In genomic region chr3:100418387-100418786, GRCm38 (mm10) we compare ENCODE assay signal across 16 mouse cellular contexts.
DNase-seq lines count a peak whose midpoint lies in the region; ATAC-seq and TF ChIP-seq lines count a peak whose summit lies in the region.
"Had no signal": no experiment of that assay in that cellular context is flagged by ENCODE, and none has a peak within 500 bp of the region (broad histone marks: within the 10 kb centered on the region; RNA-seq: fewer than 3 reads in every experiment).

No protein-coding gene starts in this region.

- TF ChIP-seq EP300 in stomach, postnatal 0 days (optimal IDR thresholded peaks at IDR 0.05), result no peak

- H3K9me3 ChIP-seq in hindbrain, postnatal 0 days (ENCODE audit: low read length), result no peaks in the 10 kb centered on the region
- H3K9me3 ChIP-seq in hindbrain, embryonic 16.5 days (ENCODE audit: control insufficient read depth, low read length), result no peaks in the 10 kb centered on the region
- no peaks in the 10 kb centered on the region for H3K9me3 ChIP-seq in neural tube, embryonic 12.5 days
- no peaks in the 10 kb centered on the region for H3K9me3 ChIP-seq in stomach, postnatal 0 days (ENCODE audit: control insufficient read depth, low read length)
- H3K9me3 ChIP-seq in midbrain, embryonic 14.5 days (ENCODE audit: control insufficient read depth, low read length), result no peaks in the 10 kb centered on the region
- H3K9me3 ChIP-seq: forebrain, embryonic 12.5 days; midbrain, embryonic 12.5 days had no signal

- no peak for ATAC-seq in hindbrain, postnatal 0 days
- ATAC-seq in hindbrain, embryonic 16.5 days, result no peak
- ATAC-seq in neural tube, embryonic 12.5 days (ENCODE audit: low FRiP score, low read depth), result peak; percentile 38; the same call in 1 of the 2 replicates
- peak; percentile 47; the same call in 1 of the 2 replicates for ATAC-seq in stomach, postnatal 0 days (ENCODE audit: low FRiP score, low TSS enrichment)
- ATAC-seq in midbrain, embryonic 14.5 days (ENCODE audit: low FRiP score, low TSS enrichment), result no peak
- ATAC-seq: lung, postnatal 0 days had no signal

- H3K27me3 ChIP-seq in hindbrain, postnatal 0 days (ENCODE audit: insufficient read depth, low read length), result no peaks in the 10 kb centered on the region
- no peaks in the 10 kb centered on the region for H3K27me3 ChIP-seq in hindbrain, embryonic 16.5 days (replicated peaks; ENCODE audit: control insufficient read depth, insufficient read depth, low read length)
- H3K27me3 ChIP-seq in neural tube, embryonic 12.5 days (replicated peaks), result no peaks in the 10 kb centered on the region
- no peaks in the 10 kb centered on the region for H3K27me3 ChIP-seq in stomach, postnatal 0 days (ENCODE audit: control insufficient read depth, insufficient read depth, low read length)
- no peaks in the 10 kb centered on the region for H3K27me3 ChIP-seq in midbrain, embryonic 14.5 days (ENCODE audit: control insufficient read depth, insufficient read depth, low read length)
- H3K27me3 ChIP-seq: forebrain, embryonic 12.5 days; midbrain, embryonic 12.5 days had no signal

- H3K4me3 ChIP-seq in hindbrain, postnatal 0 days (ENCODE audit: low read length), result no peak overlapping the region
- H3K4me3 ChIP-seq in hindbrain, embryonic 16.5 days (ENCODE audit: low read length), result no peak overlapping the region
- no peak overlapping the region for H3K4me3 ChIP-seq in neural tube, embryonic 12.5 days
- no peak overlapping the region for H3K4me3 ChIP-seq in stomach, postnatal 0 days (ENCODE audit: low read depth, low read length)
- no peak overlapping the region for H3K4me3 ChIP-seq in midbrain, embryonic 14.5 days (replicated peaks; ENCODE audit: low read depth, low read length)
- H3K4me3 ChIP-seq: forebrain, embryonic 12.5 days; midbrain, embryonic 12.5 days had no signal

- 78% methylated on average over 1 of the region's 1 CpGs for WGBS in hindbrain, postnatal 0 days
- WGBS in hindbrain, embryonic 16.5 days, result 80% methylated on average over 1 of the region's 1 CpGs
- WGBS in neural tube, embryonic 12.5 days, result 76% methylated on average over 1 of the region's 1 CpGs
- WGBS in stomach, postnatal 0 days, result 38% methylated on average over 1 of the region's 1 CpGs
- WGBS in midbrain, embryonic 14.5 days, result 81% methylated on average over 1 of the region's 1 CpGs

- H3K4me1 ChIP-seq in hindbrain, postnatal 0 days (ENCODE audit: insufficient read depth, low read length), result peaks cover 5% of the 10 kb centered on the region
- peaks cover 6% of the 10 kb centered on the region; the same call in 1 of the 2 replicates for H3K4me1 ChIP-seq in hindbrain, embryonic 16.5 days (ENCODE audit: control insufficient read depth, insufficient read depth, low read depth, low read length)
- peaks cover 7% of the 10 kb centered on the region; the same call in 1 of the 2 replicates for H3K4me1 ChIP-seq in neural tube, embryonic 12.5 days
- no peaks in the 10 kb centered on the region for H3K4me1 ChIP-seq in stomach, postnatal 0 days (replicated peaks; ENCODE audit: control insufficient read depth, insufficient read depth)
- H3K4me1 ChIP-seq in midbrain, embryonic 14.5 days (ENCODE audit: control insufficient read depth, insufficient read depth, low read length), result peaks cover 7% of the 10 kb centered on the region; the same call in 1 of the 2 replicates

- peak overlapping the region; percentile 45; the same call in 1 of the 2 replicates for H3K27ac ChIP-seq in hindbrain, postnatal 0 days
- H3K27ac ChIP-seq in hindbrain, embryonic 16.5 days (ENCODE audit: low read depth, low read length), result no peak overlapping the region
- H3K27ac ChIP-seq in neural tube, embryonic 12.5 days, result no peak overlapping the region
- no peak overlapping the region for H3K27ac ChIP-seq in stomach, postnatal 0 days (replicated peaks)
- no peak overlapping the region for H3K27ac ChIP-seq in midbrain, embryonic 14.5 days (replicated peaks; ENCODE audit: low read depth, low read length)
- H3K27ac ChIP-seq: forebrain, embryonic 12.5 days; midbrain, embryonic 12.5 days had no signal

- H3K4me2 ChIP-seq in hindbrain, postnatal 0 days (ENCODE audit: low read depth, low read length), result no peak overlapping the region
- H3K4me2 ChIP-seq in hindbrain, embryonic 16.5 days (ENCODE audit: low read length), result no peak overlapping the region
- 0 out of 2 replicates have a peak overlapping the region, but pooled peaks have one; percentile 37 for H3K4me2 ChIP-seq in neural tube, embryonic 12.5 days (replicated peaks)
- no peak overlapping the region for H3K4me2 ChIP-seq in stomach, postnatal 0 days (replicated peaks; ENCODE audit: low read depth)
- H3K4me2 ChIP-seq in midbrain, embryonic 14.5 days (ENCODE audit: low read length), result no peak overlapping the region

- no peak for DNase-seq in hindbrain, postnatal 0 days (ENCODE audit: low spot score)
- DNase-seq in neural tube, embryonic 10.5 days (ENCODE audit: extremely low spot score, low spot score), result no peak
- peak; percentile 12 for DNase-seq in kidney, postnatal 14 days
- peak; percentile 44 for DNase-seq in stomach, postnatal 0 days (ENCODE audit: low spot score)
- no peak for DNase-seq in midbrain, embryonic 14.5 days
- DNase-seq in thymus, postnatal 4 days, result no peak
- DNase-seq: cerebellum, adult 8-10 months; gastrocnemius, postnatal 36 days; heart, postnatal 14 days; liver; thymus, postnatal 36 days had no signal

- H3K36me3 ChIP-seq in hindbrain, postnatal 0 days (ENCODE audit: insufficient read depth, low read length), result no peaks in the 10 kb centered on the region
- H3K36me3 ChIP-seq in hindbrain, embryonic 16.5 days (ENCODE audit: control insufficient read depth, insufficient read depth, low read length), result no peaks in the 10 kb centered on the region
- no peaks in the 10 kb centered on the region for H3K36me3 ChIP-seq in neural tube, embryonic 12.5 days
- no peaks in the 10 kb centered on the region for H3K36me3 ChIP-seq in stomach, postnatal 0 days (ENCODE audit: control insufficient read depth, insufficient read depth, low read length)
- H3K36me3 ChIP-seq in midbrain, embryonic 14.5 days (ENCODE audit: control insufficient read depth, insufficient read depth, low read length), result no peaks in the 10 kb centered on the region
- H3K36me3 ChIP-seq: forebrain, embryonic 12.5 days; midbrain, embryonic 12.5 days had no signal

- no peak overlapping the region for H3K9ac ChIP-seq in hindbrain, postnatal 0 days (replicated peaks; ENCODE audit: low read length)
- no peak overlapping the region for H3K9ac ChIP-seq in hindbrain, embryonic 16.5 days (ENCODE audit: low read depth, low read length)
- no peak overlapping the region for H3K9ac ChIP-seq in neural tube, embryonic 12.5 days
- no peak overlapping the region for H3K9ac ChIP-seq in stomach, postnatal 0 days (ENCODE audit: low read length)
- H3K9ac ChIP-seq in midbrain, embryonic 14.5 days (replicated peaks; ENCODE audit: low read length), result no peak overlapping the region
- H3K9ac ChIP-seq: forebrain, embryonic 12.5 days; midbrain, embryonic 12.5 days had no signal

- no peak for TF ChIP-seq CTCF in hindbrain, postnatal 0 days (IDR thresholded peaks at IDR 0.05; ENCODE audit: low read depth)
- no peak for TF ChIP-seq CTCF in stomach, postnatal 0 days (IDR thresholded peaks at IDR 0.05; ENCODE audit: low read depth)

Comparison
In these comparisons a context has a peak if more than half of its experiments do, and no peak if none do; other contexts are left out.
1. ATAC-seq: peak in neural tube, embryonic 12.5 days (single experiment) and stomach, postnatal 0 days (single experiment); none in hindbrain, postnatal 0 days (single experiment), hindbrain, embryonic 16.5 days (single experiment) and midbrain, embryonic 14.5 days (single experiment).
2. DNase-seq: peak in kidney, postnatal 14 days (single experiment) and stomach, postnatal 0 days (single experiment); none in hindbrain, postnatal 0 days (single experiment), neural tube, embryonic 10.5 days (single experiment), midbrain, embryonic 14.5 days (single experiment) and thymus, postnatal 4 days (single experiment).